Mouse (Mus musculus): ENCODE measurements around the gene Ddx39b. TPM values are rescaled to one million over a fixed set of nuclear protein-coding genes. Genes with fewer than 3 reads are reported as not detected.
"Not testable (repeated sequence)": the region's sequence is repeated elsewhere in the genome, so short reads cannot be mapped to it uniquely, and the experiment has no call there.

The Ddx39b gene
- polyA plus RNA-seq, 1 experiment, result 18.8 TPM

GRCm38 (mm10) chr17:35285431-35285830 lies 43.9 kb downstream of the Ddx39b start:
- no peak for TF ChIP-seq GATA1 (IDR thresholded peaks at IDR 0.05; ENCODE audit: low read length)
- no peak for TF ChIP-seq TAL1 (IDR thresholded peaks at IDR 0.05; ENCODE audit: low read length)

GRCm38 (mm10) chr17:35295796-35296195 lies 54.2 kb downstream of the Ddx39b start:
- H3K36me3 ChIP-seq (ENCODE audit: control insufficient read depth); H3K9me3 ChIP-seq (ENCODE audit: control insufficient read depth, low read length); H3K4me3 ChIP-seq (replicated peaks); H3K27me3 ChIP-seq (ENCODE audit: control insufficient read depth); H3K4me1 ChIP-seq (ENCODE audit: control insufficient read depth): not testable (repeated sequence)

More at GRCm38 (mm10) chr17:35285431-35285830, 43.9 kb downstream of the Ddx39b start:
- H3K36me3 ChIP-seq (ENCODE audit: control insufficient read depth), result no peaks in the 10 kb centered on the region
- no peaks in the 10 kb centered on the region; the same call in 1 of the 2 replicates for H3K27me3 ChIP-seq (ENCODE audit: control insufficient read depth)
- H3K4me1 ChIP-seq (ENCODE audit: control insufficient read depth), result no peaks in the 10 kb centered on the region
- no peaks in the 10 kb centered on the region for H3K9me3 ChIP-seq (ENCODE audit: control insufficient read depth, low read length)
- no peak overlapping the region for H3K4me3 ChIP-seq (replicated peaks)

GRCm38 (mm10) chr17:35300261-35300945 lies 58.9 kb downstream of the Ddx39b start:
- not testable (repeated sequence) for H3K4me1 ChIP-seq (ENCODE audit: control insufficient read depth); H3K27me3 ChIP-seq (ENCODE audit: control insufficient read depth); H3K36me3 ChIP-seq (ENCODE audit: control insufficient read depth); H3K4me3 ChIP-seq (replicated peaks); H3K9me3 ChIP-seq (ENCODE audit: control insufficient read depth, low read length)

GRCm38 (mm10) chr17:35301645-35302258 lies 60.2 kb downstream of the Ddx39b start:
- H3K4me3 ChIP-seq (replicated peaks), result no peak overlapping the region
- TF ChIP-seq GATA1 (IDR thresholded peaks at IDR 0.05; ENCODE audit: low read length), result no peak
- no peak for TF ChIP-seq TAL1 (IDR thresholded peaks at IDR 0.05; ENCODE audit: low read length)
- peaks cover 4% of the 10 kb centered on the region for H3K4me1 ChIP-seq (ENCODE audit: control insufficient read depth)

GRCm38 (mm10) chr17:35303271-35303670 lies 61.7 kb downstream of the Ddx39b start:
- H3K36me3 ChIP-seq (ENCODE audit: control insufficient read depth), result no peaks in the 10 kb centered on the region
- peaks cover 4% of the 10 kb centered on the region for H3K4me1 ChIP-seq (ENCODE audit: control insufficient read depth)
- peaks cover 8% of the 10 kb centered on the region for H3K9me3 ChIP-seq (ENCODE audit: control insufficient read depth, low read length)
- TF ChIP-seq GATA1 (IDR thresholded peaks at IDR 0.05; ENCODE audit: low read length) (no peak), TAL1 (IDR thresholded peaks at IDR 0.05; ENCODE audit: low read length) (no peak)
- H3K27me3 ChIP-seq (ENCODE audit: control insufficient read depth), result no peaks in the 10 kb centered on the region; the same call in 1 of the 2 replicates
- no peak overlapping the region for H3K4me3 ChIP-seq (replicated peaks)

More at GRCm38 (mm10) chr17:35301645-35302258, 60.2 kb downstream of the Ddx39b start:
- H3K36me3 ChIP-seq (ENCODE audit: control insufficient read depth), result no peaks in the 10 kb centered on the region
- H3K9me3 ChIP-seq (ENCODE audit: control insufficient read depth, low read length), result peaks cover 8% of the 10 kb centered on the region
- H3K27me3 ChIP-seq (ENCODE audit: control insufficient read depth), result no peaks in the 10 kb centered on the region; the same call in 1 of the 2 replicates

Other genes with a start within 250 kb of the Ddx39b start
- 41.7 and 44.9 TPM in 2 replicates for gene Vars, start 240.8 kb upstream of the Ddx39b start, polyA plus RNA-seq (2012)
- gene Vwa7, start 225.2 kb upstream of the Ddx39b start, polyA plus RNA-seq (2012), result 0.01 TPM in 2 replicates
- gene Sapcd1, start 213.7 kb upstream of the Ddx39b start, polyA plus RNA-seq (2012), result 0.87 and 0.97 TPM in 2 replicates
- 0.90 and 1.3 TPM in 2 replicates for gene Msh5, start 195.0 kb upstream of the Ddx39b start, polyA plus RNA-seq (2012)
- 5.1 and 6.0 TPM in 2 replicates for gene Clic1, start 191.8 kb upstream of the Ddx39b start, polyA plus RNA-seq (2012)
- gene Ddah2, start 182.7 kb upstream of the Ddx39b start, polyA plus RNA-seq (2012), result 0.78 and 0.92 TPM in 2 replicates
- not detected in 2 replicates for gene Ly6g6c, start 176.4 kb upstream of the Ddx39b start, polyA plus RNA-seq (2012)
- 0.05 TPM in 1 of 2 replicates, not detected in the other for gene Mpig6b, start 175.6 kb upstream of the Ddx39b start, polyA plus RNA-seq (2012)
- gene Ly6g6e, start 164.8 kb upstream of the Ddx39b start, polyA plus RNA-seq (2012), result not detected in 2 replicates
- gene Ly6g6d, start 163.7 kb upstream of the Ddx39b start, polyA plus RNA-seq (2012), result not detected in 2 replicates
- 0.07 and 0.08 TPM in 2 replicates for gene Ly6g6f, start 156.1 kb upstream of the Ddx39b start, polyA plus RNA-seq (2012)
- 10.1 and 10.3 TPM in 2 replicates for gene Abhd16a, start 152.5 kb upstream of the Ddx39b start, polyA plus RNA-seq (2012)
- gene Ly6g5c, start 133.5 kb upstream of the Ddx39b start, polyA plus RNA-seq (2012), result not detected in 2 replicates
- 0.03 TPM in 1 of 2 replicates, not detected in the other for gene Ly6g5b, start 126.3 kb upstream of the Ddx39b start, polyA plus RNA-seq (2012)
- 11.0 and 12.4 TPM in 2 replicates for gene Gpank1, start 120.3 kb upstream of the Ddx39b start, polyA plus RNA-seq (2012)
- 10.2 and 11.2 TPM in 2 replicates for gene Csnk2b, start 119.7 kb upstream of the Ddx39b start, polyA plus RNA-seq (2012)
- gene D17H6S53E, start 115.4 kb upstream of the Ddx39b start, polyA plus RNA-seq (2012), result 0.27 and 0.48 TPM in 2 replicates
- 0.10 and 0.20 TPM in 2 replicates for gene Apom, start 109.7 kb upstream of the Ddx39b start, polyA plus RNA-seq (2012)
- gene Bag6, start 106.6 kb upstream of the Ddx39b start, polyA plus RNA-seq (2012), result 88.8 and 102 TPM in 2 replicates
- gene Prrc2a, start 76.8 kb upstream of the Ddx39b start, polyA plus RNA-seq (2012), result 70.4 and 133 TPM in 2 replicates
- 0.27 TPM in 1 of 2 replicates, not detected in the other for gene Aif1, start 65.7 kb upstream of the Ddx39b start, polyA plus RNA-seq (2012)
- not detected in 2 replicates for gene Lst1, start 53.3 kb upstream of the Ddx39b start, polyA plus RNA-seq (2012)
- 0.07 and 0.08 TPM in 2 replicates for gene Ltb, start 47.3 kb upstream of the Ddx39b start, polyA plus RNA-seq (2012)
- gene Tnf, start 39.7 kb upstream of the Ddx39b start, polyA plus RNA-seq (2012), result 0.07 and 0.09 TPM in 2 replicates
- 0.03 TPM in 1 of 2 replicates, not detected in the other for gene Lta, start 36.4 kb upstream of the Ddx39b start, polyA plus RNA-seq (2012)
- not detected in 2 replicates for gene Gm16181, start 20.9 kb upstream of the Ddx39b start, polyA plus RNA-seq (2012)
- gene Atp6v1g2, start 8.1 kb upstream of the Ddx39b start, polyA plus RNA-seq (2012), result 0.04 and 0.37 TPM in 2 replicates
- gene Nfkbil1, start 6.0 kb upstream of the Ddx39b start, polyA plus RNA-seq (2012), result 1.6 TPM in 2 replicates
- 2.4 and 2.7 TPM in 2 replicates for gene H2-D1, start 21.0 kb downstream of the Ddx39b start, polyA plus RNA-seq (2012)
- gene H2-Q1, start 78.7 kb downstream of the Ddx39b start, polyA plus RNA-seq (2012), result not detected in 2 replicates
- not detected in 2 replicates for gene H2-Q2, start 100.5 kb downstream of the Ddx39b start, polyA plus RNA-seq (2012)
- 0.50 and 0.56 TPM in 2 replicates for gene H2-Q4, start 137.9 kb downstream of the Ddx39b start, polyA plus RNA-seq (2012)
- 0.09 TPM in 1 of 2 replicates, not detected in the other for gene H2-Q6, start 183.1 kb downstream of the Ddx39b start, polyA plus RNA-seq (2012)
- gene H2-Q7, start 197.4 kb downstream of the Ddx39b start, polyA plus RNA-seq (2012), result 0.03 and 0.13 TPM in 2 replicates
- 0.08 and 0.09 TPM in 2 replicates for gene H2-Q10, start 228.3 kb downstream of the Ddx39b start, polyA plus RNA-seq (2012)